Mouse (Mus musculus): ENCODE results near the gene Tmem198b.

DNA sequence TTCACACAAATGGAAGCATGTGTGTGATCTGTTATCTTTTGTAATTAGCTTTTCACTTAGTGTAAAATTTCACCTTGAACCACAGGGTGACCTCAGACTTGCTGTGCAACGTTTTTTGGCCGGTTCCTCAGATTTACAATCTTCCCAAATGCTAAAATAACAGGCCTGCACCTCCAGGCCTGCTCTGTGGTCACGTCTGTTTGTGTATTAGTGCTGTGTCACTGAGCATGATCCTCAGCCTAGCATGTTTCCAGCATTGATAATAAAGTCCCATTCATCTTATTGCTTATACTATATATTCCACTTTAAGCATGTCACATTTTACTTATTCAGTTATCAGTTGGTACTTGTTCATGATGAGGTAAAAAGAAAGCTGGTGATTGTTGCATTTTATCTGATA lies 46.2 kb upstream of the Tmem198b start:
- no peak for TF ChIP-seq POLR2A (IDR thresholded peaks at IDR 0.05; ENCODE audit: borderline replicate concordance, extremely low read depth, insufficient read depth, insufficient read length, poor library complexity, severe bottlenecking)
- TF ChIP-seq CTCF (IDR thresholded peaks at IDR 0.05; ENCODE audit: borderline replicate concordance, extremely low read depth, insufficient read depth, insufficient read length): no peak
